Mouse (Mus musculus): ENCODE measurements around the gene Ints6l. TPM values are rescaled to one million over a fixed set of nuclear protein-coding genes. Genes with fewer than 3 reads are reported as not detected.

The Ints6l gene
- polyA plus RNA-seq, 1 experiment from 2014 or later, result 25.8 TPM

Other genes starting within 250 kb of the Ints6l start
- gene Gm773, start 242.0 kb upstream of the Ints6l start, polyA plus RNA-seq (2014; fragmentation: Nextera tagmentation; extraction: Ambion mirVana), result not detected in 2 replicates
- gene Zfp449, start 108.5 kb upstream of the Ints6l start, polyA plus RNA-seq (2014; fragmentation: Nextera tagmentation; extraction: Ambion mirVana), result 8.7 and 9.3 TPM in 2 replicates
- 3.3 and 3.5 TPM in 2 replicates for gene Smim10l2a, start 80.3 kb upstream of the Ints6l start, polyA plus RNA-seq (2014; fragmentation: Nextera tagmentation; extraction: Ambion mirVana)
- 1.6 and 2.4 TPM in 2 replicates for gene Gm2174, start 6.9 kb upstream of the Ints6l start, polyA plus RNA-seq (2014; fragmentation: Nextera tagmentation; extraction: Ambion mirVana)
- not detected in 2 replicates for gene Gm10477, start 69.9 kb downstream of the Ints6l start, polyA plus RNA-seq (2014; fragmentation: Nextera tagmentation; extraction: Ambion mirVana)
- gene Gm648, start 94.7 kb downstream of the Ints6l start, polyA plus RNA-seq (2014; fragmentation: Nextera tagmentation; extraction: Ambion mirVana), result 0.47 TPM in 1 of 2 replicates, not detected in the other
- gene Mmgt1, start 143.2 kb downstream of the Ints6l start, polyA plus RNA-seq (2014; fragmentation: Nextera tagmentation; extraction: Ambion mirVana), result 49.1 and 50.1 TPM in 2 replicates
- gene Slc9a6, start 154.9 kb downstream of the Ints6l start, polyA plus RNA-seq (2014; fragmentation: Nextera tagmentation; extraction: Ambion mirVana), result 14.0 and 16.1 TPM in 2 replicates